Mouse (Mus musculus) heart, embryonic 14.5 days (tissue): ENCODE measurements around the gene Bcl2l12. TPM values are rescaled to one million over a fixed set of nuclear protein-coding genes. Genes with fewer than 3 reads are reported as not detected.

Experiments
- ATAC-seq: fragments of 200-750 bp; cut with Nextera tagmentation; 2 replicates; pipeline ENCODE4 v1.8.0; 2017; ENCODE audit warnings: low read depth, moderate TSS enrichment; ENCODE audit not compliant: insufficient number of reproducible peaks, insufficient read depth, low FRiP score
- H3K27ac ChIP-seq, 2 experiments: fragments of 200-500 bp in 1 of 2; fragments of 300-500 bp in 1 of 2; sonication (generic) in 1 of 2; replicated peaks in 1 of 2; 2 replicates each; pipeline ENCODE4 v1.5.1; 2012 to 2014; ENCODE audit warnings: low read depth in 2 of 2, low read length in 2 of 2, control low read depth in 1 of 2, mild to moderate bottlenecking in 1 of 2, mixed read lengths in 1 of 2; ENCODE audit not compliant: control insufficient read depth in 1 of 2, insufficient read depth in 1 of 2
- H3K27me3 ChIP-seq: fragments of 300-500 bp; sonication (generic); 2 replicates; pipeline ENCODE4 v1.6.1; 2014; ENCODE audit warnings: mild to moderate bottlenecking, low read length, control low read depth; ENCODE audit not compliant: control insufficient read depth, insufficient read depth
- H3K36me3 ChIP-seq: fragments of 300-500 bp; sonication (generic); 2 replicates; pipeline ENCODE4 v1.6.1; 2014; ENCODE audit warnings: mild to moderate bottlenecking, control low read depth, low read length, mixed read lengths; ENCODE audit not compliant: control insufficient read depth, insufficient read depth
- H3K4me1 ChIP-seq, 2 experiments: fragments of 200-500 bp in 1 of 2; fragments of 300-500 bp in 1 of 2; sonication (generic) in 1 of 2; 2 replicates each; pipeline ENCODE4 v1.6.1; 2012 to 2014; ENCODE audit warnings: low read length in 2 of 2, control low read depth in 1 of 2, mixed read lengths in 1 of 2; ENCODE audit not compliant: control insufficient read depth in 2 of 2, insufficient read depth in 2 of 2
- H3K4me2 ChIP-seq: fragments of 300-500 bp; sonication (generic); 2 replicates; pipeline ENCODE4 v1.6.1; 2014; ENCODE audit warnings: mild to moderate bottlenecking, low read length
- H3K4me3 ChIP-seq, 2 experiments: fragments of 200-500 bp in 1 of 2; fragments of 300-500 bp in 1 of 2; sonication (generic) in 1 of 2; 2 replicates each; pipeline ENCODE4 v1.5.1; 2012 to 2014; ENCODE audit warnings: low read length in 2 of 2, mild to moderate bottlenecking in 2 of 2, control low read depth in 1 of 2, low read depth in 1 of 2, moderate library complexity in 1 of 2; ENCODE audit not compliant: control insufficient read depth in 1 of 2, insufficient read depth in 1 of 2
- H3K9ac ChIP-seq: fragments of 300-500 bp; sonication (generic); 2 replicates; pipeline ENCODE4 v1.6.1; 2014; ENCODE audit warnings: mild to moderate bottlenecking, low read length
- H3K9me3 ChIP-seq: fragments of 300-500 bp; sonication (generic); 2 replicates; pipeline ENCODE4 v1.6.1; 2016; ENCODE audit warnings: low read length, control low read depth; ENCODE audit not compliant: control insufficient read depth
- WGBS: fragments of 180-500 bp; shearing (Covaris S2); extraction: QIAGEN DNeasy Blood & Tissue Kit; methylation state at CpG from one replicate; pipeline ENCODE4 v1.1.7; 2014; 5-methylcytosine and 5-hydroxymethylcytosine counted together
- microRNA-seq: library from miRNA; unstranded; fragments of <30 nt; microRNA quantifications from one replicate; pipeline ENCODE4, GENCODE M21; 2016
- polyA plus RNA-seq: library from polyadenylated mRNA; unstranded; fragments of >200 nt; fragmentation: Nextera tagmentation; extraction: Ambion mirVana; gene quantifications from 2 replicates; pipeline ENCODE4 v1.2.1, GENCODE M21; 2014

The Bcl2l12 gene
- polyA plus RNA-seq, 1 experiment from 2014 or later, result 35.4 TPM

- Histone ChIP-seq H3K4me2 (no peak overlapping the region), H3K9ac (no peak overlapping the region), H3K27ac (no peak overlapping the region), H3K27me3 (peaks cover 30% of the 10 kb centered on the region), H3K9me3 (no peaks in the 10 kb centered on the region), H3K36me3 (no peaks in the 10 kb centered on the region), H3K4me3 (no peak overlapping the region), H3K4me1 (peaks cover 2 to 4% of the 10 kb centered on the region in 2 experiments; a peak in 3 of 4 replicates)
- WGBS, result 66% methylated on average over 6 of the region's 6 CpGs
- ATAC-seq, result no peak
These were observed 48.6 kb downstream of the Bcl2l12 start for GRCm38 (mm10) chr7:44949922-44950321.

- H3K4me2 ChIP-seq, result no peak within 1 kb of the TSS
- H3K27ac ChIP-seq, result no peak within 1 kb of the TSS
- WGBS, result 69% methylated on average over 7 of the region's 7 CpGs
- H3K36me3 ChIP-seq, result no peaks in the 10 kb centered on the region
- no peak for ATAC-seq
- peaks cover 1% of the 10 kb centered on the region; the same call in 1 of the 2 replicates for H3K9me3 ChIP-seq
- no peak within 1 kb of the TSS for H3K9ac ChIP-seq
- H3K4me1 ChIP-seq, result no peaks in the 10 kb centered on the region
- no peaks in the 10 kb centered on the region for H3K27me3 ChIP-seq
- no peak within 1 kb of the TSS for H3K4me3 ChIP-seq
These were observed 55.6 kb downstream of the Bcl2l12 start, which contains the start of gene Tsks for GRCm38 (mm10) chr7:44942904-44943303. Gene Tsks (plus strand): TSS chr7:44943204.

Small RNA genes within 50 kb of the gene (microRNA-seq; reads per million reads assigned to microRNA genes)
- gene Mir7054, result not detected

Other genes with a start within 250 kb of the Bcl2l12 start
- 0.51 and 0.61 TPM in 2 replicates for gene Zfp473, start 247.7 kb downstream of the Bcl2l12 start, polyA plus RNA-seq
- gene Nup62, start 182.6 kb downstream of the Bcl2l12 start, polyA plus RNA-seq, result 41.5 and 41.7 TPM in 2 replicates
- 0.77 and 0.91 TPM in 2 replicates for gene Il4i1, start 182.3 kb downstream of the Bcl2l12 start, polyA plus RNA-seq
- 1.8 and 1.9 TPM in 2 replicates for gene Atf5, start 182.1 kb downstream of the Bcl2l12 start, polyA plus RNA-seq
- 33.4 and 61.6 TPM in 2 replicates for gene Akt1s1, start 149.7 kb downstream of the Bcl2l12 start, polyA plus RNA-seq
- gene Tbc1d17, start 149.6 kb downstream of the Bcl2l12 start, polyA plus RNA-seq, result 44.5 and 53.5 TPM in 2 replicates
- 19.4 and 22.7 TPM in 2 replicates for gene Pnkp, start 141.6 kb downstream of the Bcl2l12 start, polyA plus RNA-seq
- gene Ptov1, start 128.9 kb downstream of the Bcl2l12 start, polyA plus RNA-seq, result 279 and 310 TPM in 2 replicates
- gene Med25, start 106.0 kb downstream of the Bcl2l12 start, polyA plus RNA-seq, result 52.6 and 59.5 TPM in 2 replicates
- gene Fuz, start 102.6 kb downstream of the Bcl2l12 start, polyA plus RNA-seq, result 11.9 and 14.5 TPM in 2 replicates
- gene Ap2a1, start 69.2 kb downstream of the Bcl2l12 start, polyA plus RNA-seq, result 54.0 and 58.8 TPM in 2 replicates
- gene Tsks, start 55.5 kb downstream of the Bcl2l12 start, polyA plus RNA-seq, result not detected in 2 replicates
- 8.0 and 11.1 TPM in 2 replicates for gene Cpt1c, start 23.9 kb downstream of the Bcl2l12 start, polyA plus RNA-seq
- 134 and 145 TPM in 2 replicates for gene Prmt1, start 12.1 kb downstream of the Bcl2l12 start, polyA plus RNA-seq
- gene Irf3, start 1.1 kb downstream of the Bcl2l12 start, polyA plus RNA-seq, result 57.6 and 60.9 TPM in 2 replicates
- 36.2 and 36.8 TPM in 2 replicates for gene Scaf1, start 17.7 kb upstream of the Bcl2l12 start, polyA plus RNA-seq
- 98.6 and 108 TPM in 2 replicates for gene Rras, start 19.2 kb upstream of the Bcl2l12 start, polyA plus RNA-seq
- gene Prr12, start 54.2 kb upstream of the Bcl2l12 start, polyA plus RNA-seq, result 6.7 and 8.7 TPM in 2 replicates
- 48.5 and 53.8 TPM in 2 replicates for gene Nosip, start 63.7 kb upstream of the Bcl2l12 start, polyA plus RNA-seq
- 13.4 and 14.5 TPM in 2 replicates for gene Prrg2, start 64.0 kb upstream of the Bcl2l12 start, polyA plus RNA-seq
- 218 and 262 TPM in 2 replicates for gene Rcn3, start 93.5 kb upstream of the Bcl2l12 start, polyA plus RNA-seq
- gene Fcgrt, start 105.1 kb upstream of the Bcl2l12 start, polyA plus RNA-seq, result 50.5 and 53.8 TPM in 2 replicates
- gene Rps11, start 125.7 kb upstream of the Bcl2l12 start, polyA plus RNA-seq, result 1,053 and 1,103 TPM in 2 replicates
- 878 and 918 TPM in 2 replicates for gene Rpl13a, start 130.0 kb upstream of the Bcl2l12 start, polyA plus RNA-seq
- 0.34 and 0.58 TPM in 2 replicates for gene Gm45713, start 137.5 kb upstream of the Bcl2l12 start, polyA plus RNA-seq
- gene Flt3l, start 137.7 kb upstream of the Bcl2l12 start, polyA plus RNA-seq, result 1.3 and 1.4 TPM in 2 replicates
- 86.3 and 94.5 TPM in 2 replicates for gene Pih1d1, start 155.6 kb upstream of the Bcl2l12 start, polyA plus RNA-seq
- 27.8 and 31.2 TPM in 2 replicates for gene Aldh16a1, start 155.9 kb upstream of the Bcl2l12 start, polyA plus RNA-seq
- gene Slc17a7, start 165.2 kb upstream of the Bcl2l12 start, polyA plus RNA-seq, result 5.3 and 7.8 TPM in 2 replicates
- gene Gfy, start 180.9 kb upstream of the Bcl2l12 start, polyA plus RNA-seq, result not detected in 2 replicates
- 0.61 TPM in 1 of 2 replicates, not detected in the other for gene Pth2, start 182.3 kb upstream of the Bcl2l12 start, polyA plus RNA-seq
- 0.32 and 0.54 TPM in 2 replicates for gene Ccdc155, start 206.2 kb upstream of the Bcl2l12 start, polyA plus RNA-seq
- 0.65 and 1.7 TPM in 2 replicates for gene Dkkl1, start 213.4 kb upstream of the Bcl2l12 start, polyA plus RNA-seq
- gene Tead2, start 217.0 kb upstream of the Bcl2l12 start, polyA plus RNA-seq, result 106 and 111 TPM in 2 replicates
- 1.7 and 1.9 TPM in 2 replicates for gene Cd37, start 240.4 kb upstream of the Bcl2l12 start, polyA plus RNA-seq
- 0.38 TPM in 1 of 2 replicates, not detected in the other for gene Slc6a16, start 242.4 kb upstream of the Bcl2l12 start, polyA plus RNA-seq